Mouse (Mus musculus) CD8-positive naive resting alpha-beta T cell, adult 2 months (primary cell): ENCODE measurements around the gene Zdhhc8.

ENCODE experiments used
- DNase-seq, 2 experiments: peaks; one replicate each; pipeline ENCODE4 v3.0.0; 2022; ENCODE audit warnings: low read depth in 2 of 2, low spot score in 2 of 2

Gene Zdhhc8

GRCm38 (mm10) chr16:18231451-18231850, 3.5 kb downstream of the Zdhhc8 start:
- DNase-seq, result no peak

GRCm38 (mm10) chr16:18231047-18231446, 3.9 kb downstream of the Zdhhc8 start:
- no peak for DNase-seq

GRCm38 (mm10) chr16:18230617-18231016, 4.3 kb downstream of the Zdhhc8 start:
- no peak for DNase-seq

- no peak for DNase-seq
Observed at GRCm38 (mm10) chr16:18229622-18230021, 5.3 kb downstream of the Zdhhc8 start.

GRCm38 (mm10) chr16:18228856-18229255, 6.1 kb downstream of the Zdhhc8 start:
- DNase-seq, result no peak

GRCm38 (mm10) chr16:18227897-18228422, 7.0 kb downstream of the Zdhhc8 start:
- no peak for DNase-seq

- DNase-seq, result no peak
Observed at GRCm38 (mm10) chr16:18227187-18227586, 7.7 kb downstream of the Zdhhc8 start.

- no peak for DNase-seq
Observed at GRCm38 (mm10) chr16:18222188-18222587, 12.7 kb downstream of the Zdhhc8 start.

- DNase-seq, result no peak
Observed at GRCm38 (mm10) chr16:18221543-18221898, 13.4 kb downstream of the Zdhhc8 start.

GRCm38 (mm10) chr16:18220856-18221542, 13.9 kb downstream of the Zdhhc8 start:
- no peak for DNase-seq

GRCm38 (mm10) chr16:18220001-18220400, 14.9 kb downstream of the Zdhhc8 start:
- no peak for DNase-seq

GRCm38 (mm10) chr16:18218580-18218996, 16.3 kb downstream of the Zdhhc8 start:
- DNase-seq, result no peak

- no peak for DNase-seq
Observed at GRCm38 (mm10) chr16:18217579-18217978, 17.4 kb downstream of the Zdhhc8 start, which contains the start of gene Ccdc188. Gene Ccdc188, plus strand, starts transcription at chr16:18217879.

GRCm38 (mm10) chr16:18214858-18215257, 20.1 kb downstream of the Zdhhc8 start:
- DNase-seq, result no peak

GRCm38 (mm10) chr16:18213689-18214088, 21.2 kb downstream of the Zdhhc8 start:
- no peak for DNase-seq

GRCm38 (mm10) chr16:18211417-18212171, 23.3 kb downstream of the Zdhhc8 start:
- peak; percentile 68 to 77 for DNase-seq

- peak; percentile 35 to 51 for DNase-seq
Observed at GRCm38 (mm10) chr16:18210701-18211416, 24.1 kb downstream of the Zdhhc8 start.

GRCm38 (mm10) chr16:18203430-18204091, 31.4 kb downstream of the Zdhhc8 start:
- no peak for DNase-seq

- DNase-seq, result no peak
Observed at GRCm38 (mm10) chr16:18202061-18202460, 32.9 kb downstream of the Zdhhc8 start.

- DNase-seq, result no peak
Observed at GRCm38 (mm10) chr16:18201620-18202019, 33.3 kb downstream of the Zdhhc8 start.

- no peak for DNase-seq
Observed at GRCm38 (mm10) chr16:18200062-18200461, 34.9 kb downstream of the Zdhhc8 start.
